Mouse (Mus musculus) limb, embryonic 15.5 days (tissue): ENCODE data around the gene Dclk1. TPM values are rescaled to one million over a fixed set of nuclear protein-coding genes. Genes with fewer than 3 reads are reported as not detected.

Source experiments
- ATAC-seq: fragments of 200-750 bp; cut with Nextera tagmentation; 2 replicates; pipeline ENCODE4 v1.8.0; 2017; ENCODE audit warnings: low read depth, moderate TSS enrichment; ENCODE audit not compliant: insufficient number of reproducible peaks, low FRiP score, low TSS enrichment
- H3K27ac ChIP-seq: fragments of 300-500 bp; sonication (generic); 2 replicates; pipeline ENCODE4 v1.5.1; 2015; ENCODE audit warnings: moderate library complexity, mild to moderate bottlenecking, inconsistent platforms
- H3K27me3 ChIP-seq: fragments of 300-500 bp; sonication (generic); 2 replicates; pipeline ENCODE4 v1.6.1; 2015; ENCODE audit warnings: inconsistent platforms
- H3K36me3 ChIP-seq: fragments of 300-500 bp; sonication (generic); 2 replicates; pipeline ENCODE4 v1.6.1; 2015; ENCODE audit warnings: inconsistent platforms
- H3K4me1 ChIP-seq: fragments of 300-500 bp; sonication (generic); 2 replicates; pipeline ENCODE4 v1.6.1; 2015; ENCODE audit warnings: inconsistent platforms
- H3K4me2 ChIP-seq: fragments of 300-500 bp; sonication (generic); 2 replicates; pipeline ENCODE4 v1.6.1; 2015; ENCODE audit warnings: mild to moderate bottlenecking, inconsistent platforms
- H3K4me3 ChIP-seq: fragments of 300-500 bp; sonication (generic); 2 replicates; pipeline ENCODE4 v1.5.1; 2015; ENCODE audit warnings: mild to moderate bottlenecking, inconsistent platforms
- H3K9ac ChIP-seq: fragments of 300-500 bp; sonication (generic); 2 replicates; pipeline ENCODE4 v1.6.1; 2015; ENCODE audit warnings: inconsistent platforms
- H3K9me3 ChIP-seq: fragments of 300-500 bp; sonication (generic); 2 replicates; pipeline ENCODE4 v1.6.1; 2016; ENCODE audit warnings: inconsistent platforms
- WGBS: fragments of 180-500 bp; shearing (Covaris S2); methylation state at CpG from one replicate; pipeline ENCODE4 v1.1.7; 2015; 5-methylcytosine and 5-hydroxymethylcytosine counted together
- polyA plus RNA-seq: library from polyadenylated mRNA; unstranded; fragments of >200 nt; fragmentation: Nextera tagmentation; extraction: Ambion mirVana; gene quantifications from 2 replicates; pipeline ENCODE4 v1.2.1, GENCODE M21; 2015

Dclk1 gene
- polyA plus RNA-seq, 1 experiment from 2014 or later = 70.1 TPM

DNA sequence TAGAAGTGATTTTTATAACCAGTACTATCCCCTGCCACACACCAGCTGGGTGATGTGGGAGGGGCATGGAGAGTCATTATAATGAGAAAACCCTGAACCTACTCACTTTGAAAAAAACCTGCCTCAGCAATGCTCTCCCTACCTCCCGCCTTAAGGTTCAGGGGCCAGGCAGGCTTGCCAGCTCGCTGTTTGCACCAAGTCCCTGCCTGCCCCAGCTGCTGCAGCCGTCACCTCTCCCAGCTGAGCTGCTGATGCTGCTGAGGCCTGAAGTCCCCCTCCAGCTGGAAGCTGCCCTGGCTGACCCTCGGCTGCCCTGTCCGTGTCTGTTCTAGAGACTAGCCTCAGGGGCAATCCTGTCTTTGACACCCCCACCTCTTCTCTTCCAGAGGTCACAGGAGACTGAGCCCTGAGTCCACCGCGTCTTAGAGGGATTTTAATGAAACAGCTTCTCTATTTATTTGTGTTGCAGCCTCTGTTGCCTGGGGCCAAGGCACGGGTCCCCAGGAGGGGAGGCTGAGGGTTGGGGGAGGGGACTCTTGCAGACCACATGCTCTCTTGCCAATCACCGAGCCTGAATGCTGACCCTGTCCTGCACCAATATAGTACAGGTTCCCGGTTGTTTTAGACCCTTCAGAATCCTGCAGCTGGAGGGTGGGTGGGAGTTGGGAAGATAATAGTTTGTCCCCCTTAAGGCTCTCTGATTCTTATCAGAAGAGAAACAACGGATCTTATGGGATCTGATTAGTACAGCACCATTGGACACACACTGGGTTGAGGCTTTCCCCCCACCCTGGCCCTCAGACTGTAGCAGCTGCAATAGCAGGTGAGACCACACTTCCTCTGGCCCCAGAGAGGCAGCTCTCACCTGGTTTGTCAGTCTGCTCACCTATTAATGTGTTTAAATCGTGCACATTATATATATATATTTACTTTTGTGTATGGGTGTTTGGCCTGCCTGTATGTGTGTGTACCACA, 346.1 kb downstream of the Dclk1 start:
- Histone ChIP-seq H3K27me3 (no peaks in the 10 kb centered on the region), H3K4me1 (peaks cover 39% of the 10 kb centered on the region), H3K9ac (no peak overlapping the region), H3K27ac (peak overlapping the region; percentile 74; the same call in 1 of the 2 replicates), H3K36me3 (no peaks in the 10 kb centered on the region), H3K9me3 (no peaks in the 10 kb centered on the region), H3K4me3 (no peak overlapping the region), H3K4me2 (peak overlapping the region; percentile 20; the same call in 1 of the 2 replicates)
- 10% methylated on average over 12 of the region's 12 CpGs for WGBS
- ATAC-seq = 0 out of 2 replicates have a peak, but pooled peaks have one; percentile 48

Other genes starting within 250 kb of the Dclk1 start
- 1.4 and 1.5 TPM in 2 replicates for gene Ccna1, start 186.9 kb upstream of the Dclk1 start, polyA plus RNA-seq
- 75.9 and 78.2 TPM in 2 replicates for gene Spg20, start 130.3 kb upstream of the Dclk1 start, polyA plus RNA-seq
- gene Ccdc169, start 105.0 kb upstream of the Dclk1 start, polyA plus RNA-seq = 0.11 and 0.13 TPM in 2 replicates
- 0.12 and 0.21 TPM in 2 replicates for gene Sohlh2, start 60.3 kb upstream of the Dclk1 start, polyA plus RNA-seq
- not detected in 2 replicates for gene Gm21954, start 229.8 kb downstream of the Dclk1 start, polyA plus RNA-seq